Mouse (Mus musculus) G1E-ER4 (cell line): ENCODE measurements around the gene Rack1. TPM values are rescaled to one million over a fixed set of nuclear protein-coding genes. Genes with fewer than 3 reads are reported as not detected.

ENCODE experiments used
- GATA1 ChIP-seq: IDR thresholded peaks from one replicate; pipeline ENCODE4 v1.8.0; 2012; ENCODE audit warnings: low read length, inconsistent platforms
- polyA plus RNA-seq: library from polyadenylated mRNA; stranded (reverse); fragments of >175 nt; gene quantifications from 2 replicates; pipeline ENCODE4 v1.2.3, GENCODE M21; 2012

Gene Rack1
- polyA plus RNA-seq, 1 experiment = 363 TPM

DNA sequence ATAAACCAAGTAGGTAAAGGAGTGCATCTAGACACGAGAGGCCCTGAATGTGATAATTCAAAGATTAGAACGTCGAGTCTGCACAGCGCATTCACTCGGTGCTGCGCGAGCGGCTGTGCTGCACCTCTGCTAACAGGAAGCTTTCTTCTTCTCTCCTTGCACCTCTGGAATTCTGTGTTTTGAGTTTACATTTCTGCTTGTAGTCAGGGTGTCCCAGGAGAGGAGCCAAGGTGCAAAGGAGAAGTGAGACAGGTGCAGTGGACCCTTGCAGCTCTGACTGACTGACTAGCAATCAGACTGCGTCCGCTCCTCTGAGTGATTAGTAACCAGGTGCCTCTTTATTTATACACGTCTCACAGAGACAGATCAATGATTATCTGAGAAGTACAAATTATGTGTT is 43.1 kb downstream of the Rack1 start:
- TF ChIP-seq GATA1 = no peak

GRCm38 (mm10) chr11:48844309-48844708 is 44.2 kb downstream of the Rack1 start:
- no peak for TF ChIP-seq GATA1

GRCm38 (mm10) chr11:48845244-48845815 is 45.2 kb downstream of the Rack1 start:
- TF ChIP-seq GATA1 = no peak

- TF ChIP-seq GATA1 = no peak
These were observed 46.7 kb downstream of the Rack1 start for GRCm38 (mm10) chr11:48846881-48847280.

DNA sequence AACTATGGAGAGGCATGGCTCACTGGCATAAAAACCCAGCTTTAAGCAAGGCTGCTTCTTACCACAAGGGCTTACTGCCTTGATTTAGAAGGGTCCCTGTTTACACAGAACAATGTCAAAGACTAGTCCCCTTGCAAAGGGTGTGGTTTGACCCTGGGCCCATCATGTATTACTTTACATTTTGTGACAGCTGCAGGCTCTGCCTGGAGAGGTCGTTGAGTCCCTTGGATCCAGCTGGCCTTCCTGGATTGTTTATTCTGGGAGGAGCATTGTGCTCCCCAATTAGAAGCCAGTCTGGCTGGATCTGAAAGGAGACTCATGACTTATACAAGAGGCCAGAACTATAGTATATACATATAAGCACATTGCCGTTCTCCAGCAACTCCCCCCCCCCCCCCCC is 50.1 kb downstream of the Rack1 start:
- TF ChIP-seq GATA1 = no peak

- TF ChIP-seq GATA1 = no peak
These were observed 51.3 kb downstream of the Rack1 start for GRCm38 (mm10) chr11:48851270-48851995.

GRCm38 (mm10) chr11:48852190-48852589 is 52.1 kb downstream of the Rack1 start:
- TF ChIP-seq GATA1 = no peak

GRCm38 (mm10) chr11:48852624-48853473 is 52.7 kb downstream of the Rack1 start:
- TF ChIP-seq GATA1 = peak; percentile 15

DNA sequence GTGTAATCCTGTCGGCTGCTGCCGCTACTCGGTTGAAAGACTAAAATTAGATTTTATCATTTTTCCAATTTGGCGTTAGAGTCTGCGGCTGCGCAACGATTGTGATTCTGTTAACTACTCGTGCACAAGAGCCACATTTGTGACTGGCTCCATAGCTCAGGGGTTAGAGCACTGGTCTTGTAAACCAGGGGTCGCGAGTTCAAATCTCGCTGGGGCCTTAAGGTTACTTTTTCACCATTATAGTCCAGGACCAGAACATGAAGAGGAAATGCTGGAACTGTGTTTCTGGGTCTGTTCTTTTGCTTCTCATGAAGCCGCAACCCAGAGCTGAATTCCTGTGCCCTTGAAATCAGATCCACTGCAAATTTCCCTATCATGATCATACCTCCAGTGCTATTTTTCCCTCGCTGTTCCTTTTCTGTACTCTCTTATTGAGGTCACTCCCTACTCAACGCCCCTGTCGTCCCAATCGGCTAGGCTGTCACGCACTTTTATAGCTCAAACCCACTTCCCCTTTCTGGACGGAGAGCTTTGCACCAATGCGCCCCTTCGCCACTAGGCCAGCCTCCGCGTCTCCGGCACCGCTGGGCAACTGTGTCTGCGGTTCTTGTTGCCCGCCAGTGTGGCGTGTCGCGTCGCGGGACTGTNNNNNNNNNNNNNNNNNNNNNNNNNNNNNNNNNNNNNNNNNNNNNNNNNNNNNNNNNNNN is 53.5 kb downstream of the Rack1 start:
- TF ChIP-seq GATA1 = no peak

Other genes with a start within 250 kb of the Rack1 start
- gene Trim41, start 17.0 kb downstream of the Rack1 start, polyA plus RNA-seq = 71.0 and 75.1 TPM in 2 replicates
- 1.0 and 1.2 TPM in 2 replicates for gene Trim7, start 25.8 kb downstream of the Rack1 start, polyA plus RNA-seq
- 56.4 and 64.2 TPM in 2 replicates for gene Gm12184, start 26.3 kb downstream of the Rack1 start, polyA plus RNA-seq
- gene Irgm1, start 71.4 kb downstream of the Rack1 start, polyA plus RNA-seq = 2.2 and 2.4 TPM in 2 replicates
- not detected in 2 replicates for gene Gm5431, start 101.9 kb downstream of the Rack1 start, polyA plus RNA-seq
- gene Psme2b, start 145.9 kb downstream of the Rack1 start, polyA plus RNA-seq = 0.10 and 0.23 TPM in 2 replicates
- gene Olfr56, start 178.6 kb downstream of the Rack1 start, polyA plus RNA-seq = 0.02 and 0.03 TPM in 2 replicates
- gene 9930111J21Rik1, start 179.1 kb downstream of the Rack1 start, polyA plus RNA-seq = not detected in 2 replicates
- gene Gm12185, start 191.9 kb downstream of the Rack1 start, polyA plus RNA-seq = not detected in 2 replicates
- 0.04 and 0.06 TPM in 2 replicates for gene Tgtp1, start 193.8 kb downstream of the Rack1 start, polyA plus RNA-seq